Mouse (Mus musculus) retina, postnatal 1 day (tissue): Measurements from ENCODE around the gene Olfr574.

Source experiments
- DNase-seq: peaks from one replicate; pipeline ENCODE4 v3.0.0-alpha.2; 2012

The Olfr574 gene

GRCm38 (mm10) chr7:102948167-102948566, at the start of gene Olfr574:
Gene Olfr574, plus strand, starts transcription at chr7:102948467.
- DNase-seq = no peak

- DNase-seq = no peak
Observed at GRCm38 (mm10) chr7:102915261-102915660, 33.0 kb upstream of the Olfr574 start.

GRCm38 (mm10) chr7:102916405-102916804, 31.9 kb upstream of the Olfr574 start:
- no peak for DNase-seq

- no peak for DNase-seq
Observed at GRCm38 (mm10) chr7:102917032-102917875, 31.0 kb upstream of the Olfr574 start, which contains the start of gene Olfr571. Gene Olfr571, minus strand, starts transcription at chr7:102917536.

- peak; percentile 71 for DNase-seq
Observed at GRCm38 (mm10) chr7:102919632-102920031, 28.6 kb upstream of the Olfr574 start.

- no peak for DNase-seq
Observed at GRCm38 (mm10) chr7:102924109-102924508, 24.2 kb upstream of the Olfr574 start, which contains the start of gene Olfr572. Gene Olfr572, plus strand, starts transcription at chr7:102924409.

- no peak for DNase-seq
Observed at GRCm38 (mm10) chr7:102927105-102927504, 21.2 kb upstream of the Olfr574 start.

GRCm38 (mm10) chr7:102942475-102942874, 5.8 kb upstream of the Olfr574 start, which contains the start of gene Olfr573-ps1:
Gene Olfr573-ps1, minus strand, starts transcription at chr7:102942575.
- no peak for DNase-seq

GRCm38 (mm10) chr7:102943417-102943816, 4.8 kb upstream of the Olfr574 start:
- DNase-seq = no peak

- no peak for DNase-seq
Observed at GRCm38 (mm10) chr7:102950732-102951131, 2.5 kb downstream of the Olfr574 start.

GRCm38 (mm10) chr7:102958137-102958536, 9.9 kb downstream of the Olfr574 start:
- DNase-seq = no peak

- DNase-seq = no peak
Observed at GRCm38 (mm10) chr7:102958593-102958992, 10.3 kb downstream of the Olfr574 start, which contains the start of gene Olfr575. Gene Olfr575, minus strand, starts transcription at chr7:102958775.

GRCm38 (mm10) chr7:102962360-102962759, 14.1 kb downstream of the Olfr574 start, which contains the start of gene Olfr576:
Gene Olfr576, plus strand, starts transcription at chr7:102962660.
- DNase-seq = no peak

- DNase-seq = no peak
Observed at GRCm38 (mm10) chr7:102974399-102974798, 26.1 kb downstream of the Olfr574 start.

- DNase-seq = no peak
Observed at GRCm38 (mm10) chr7:102975843-102976242, 27.6 kb downstream of the Olfr574 start, which contains the start of gene Olfr577. Gene Olfr577, minus strand, starts transcription at chr7:102975943.

GRCm38 (mm10) chr7:102989224-102989623, 41.0 kb downstream of the Olfr574 start, which contains the start of gene Olfr578:
Gene Olfr578, minus strand, starts transcription at chr7:102989324.
- no peak for DNase-seq
